Mouse (Mus musculus): Measurements from ENCODE around the gene Pibf1. TPM values are rescaled to one million over a fixed set of nuclear protein-coding genes. Genes with fewer than 3 reads are reported as not detected.

Pibf1 gene
- polyA plus RNA-seq, 1 experiment from 2014 or later: 17.2 TPM

GRCm38 (mm10) chr14:99266749-99267148, 167.5 kb downstream of the Pibf1 start:
- WGBS: 51% methylated on average over 5 of the region's 5 CpGs
- Histone ChIP-seq H3K4me2 (ENCODE audit: low read length) (no peak overlapping the region), H3K36me3 (ENCODE audit: control insufficient read depth, insufficient read depth, low read length) (no peaks in the 10 kb centered on the region), H3K4me1 (ENCODE audit: control insufficient read depth, insufficient read depth, low read length) (no peaks in the 10 kb centered on the region), H3K4me3 (ENCODE audit: low read depth, low read length) (no peak overlapping the region), H3K9ac (ENCODE audit: low read depth, low read length) (no peak overlapping the region), H3K9me3 (replicated peaks; ENCODE audit: control insufficient read depth, low read length, poor library complexity, severe bottlenecking) (0 out of 2 replicates have a peak, but pooled peaks cover 2% of the 10 kb centered on the region), H3K27ac (ENCODE audit: low read length) (no peak overlapping the region), H3K27me3 (ENCODE audit: control insufficient read depth, insufficient read depth, low read depth, low read length) (no peaks in the 10 kb centered on the region)
- no peak for ATAC-seq

GRCm38 (mm10) chr14:99274056-99274455, 174.8 kb downstream of the Pibf1 start:
- H3K27ac ChIP-seq (ENCODE audit: low read length): no peak overlapping the region
- H3K4me1 ChIP-seq (ENCODE audit: control insufficient read depth, insufficient read depth, low read length): no peaks in the 10 kb centered on the region
- no peak for ATAC-seq
- H3K27me3 ChIP-seq (ENCODE audit: control insufficient read depth, insufficient read depth, low read depth, low read length): no peaks in the 10 kb centered on the region
- H3K9ac ChIP-seq (ENCODE audit: low read depth, low read length): no peak overlapping the region
- H3K9me3 ChIP-seq (replicated peaks; ENCODE audit: control insufficient read depth, low read length, poor library complexity, severe bottlenecking): no peaks in the 10 kb centered on the region
- no peaks in the 10 kb centered on the region for H3K36me3 ChIP-seq (ENCODE audit: control insufficient read depth, insufficient read depth, low read length)
- H3K4me3 ChIP-seq (ENCODE audit: low read depth, low read length): no peak overlapping the region
- no peak overlapping the region for H3K4me2 ChIP-seq (ENCODE audit: low read length)
- WGBS: 76% methylated on average over 2 of the region's 2 CpGs

DNA sequence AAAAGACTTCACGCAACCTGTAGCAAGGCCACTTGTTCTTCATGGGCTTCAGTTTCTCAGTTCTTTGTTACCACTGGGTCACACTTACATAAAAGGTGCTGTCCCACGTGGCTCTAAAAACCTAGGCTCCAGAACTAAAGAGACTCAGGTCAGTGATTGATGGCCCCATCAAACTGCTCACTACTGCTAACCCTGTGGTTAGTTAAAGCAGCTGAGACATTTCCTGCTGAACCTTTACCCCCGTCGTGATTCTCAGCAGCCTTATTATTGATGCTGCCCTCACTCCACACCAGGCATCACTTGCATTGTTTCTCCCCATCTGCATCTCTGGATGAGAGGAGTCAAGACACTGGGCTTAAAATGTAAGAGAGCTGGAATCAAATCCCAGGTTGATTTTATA, 176.6 kb downstream of the Pibf1 start:
- Histone ChIP-seq H3K4me3 (ENCODE audit: low read depth, low read length) (no peak overlapping the region), H3K9me3 (replicated peaks; ENCODE audit: control insufficient read depth, low read length, poor library complexity, severe bottlenecking) (no peaks in the 10 kb centered on the region), H3K4me1 (ENCODE audit: control insufficient read depth, insufficient read depth, low read length) (no peaks in the 10 kb centered on the region), H3K36me3 (ENCODE audit: control insufficient read depth, insufficient read depth, low read length) (no peaks in the 10 kb centered on the region), H3K27ac (ENCODE audit: low read length) (no peak overlapping the region), H3K27me3 (ENCODE audit: control insufficient read depth, insufficient read depth, low read depth, low read length) (no peaks in the 10 kb centered on the region; the same call in 1 of the 2 replicates), H3K4me2 (ENCODE audit: low read length) (no peak overlapping the region), H3K9ac (ENCODE audit: low read depth, low read length) (no peak overlapping the region)
- WGBS: 50% methylated on average over 4 of the region's 4 CpGs
- no peak for ATAC-seq

DNA sequence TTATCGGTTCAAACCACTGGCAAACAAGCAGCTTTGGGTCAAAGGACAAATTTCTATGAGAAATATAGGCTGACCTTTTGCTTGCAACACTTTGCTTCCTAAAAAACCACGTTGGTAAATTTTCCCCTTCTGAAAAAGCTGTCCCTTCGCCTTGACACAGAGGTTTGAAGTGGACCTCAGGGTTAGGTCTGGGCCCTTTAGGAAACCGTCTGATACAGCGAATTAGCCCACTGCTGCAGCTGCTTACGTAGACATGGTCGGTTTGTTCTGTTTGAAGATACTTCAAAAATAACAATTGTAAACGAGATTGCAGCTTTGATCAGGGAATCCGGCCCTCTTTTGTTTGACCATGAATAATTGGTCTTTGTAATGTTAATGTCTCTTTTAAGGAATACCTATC, 179.1 kb downstream of the Pibf1 start:
- Histone ChIP-seq H3K9me3 (replicated peaks; ENCODE audit: control insufficient read depth, low read length, poor library complexity, severe bottlenecking) (no peaks in the 10 kb centered on the region), H3K4me3 (ENCODE audit: low read depth, low read length) (no peak overlapping the region), H3K36me3 (ENCODE audit: control insufficient read depth, insufficient read depth, low read length) (no peaks in the 10 kb centered on the region), H3K4me2 (ENCODE audit: low read length) (no peak overlapping the region), H3K4me1 (ENCODE audit: control insufficient read depth, insufficient read depth, low read length) (no peaks in the 10 kb centered on the region), H3K9ac (ENCODE audit: low read depth, low read length) (no peak overlapping the region), H3K27ac (ENCODE audit: low read length) (no peak overlapping the region), H3K27me3 (ENCODE audit: control insufficient read depth, insufficient read depth, low read depth, low read length) (no peaks in the 10 kb centered on the region; the same call in 1 of the 2 replicates)
- 12% methylated on average over 9 of the region's 9 CpGs for WGBS
- no peak for ATAC-seq

GRCm38 (mm10) chr14:99278763-99279486, 179.7 kb downstream of the Pibf1 start:
- no peak overlapping the region for H3K27ac ChIP-seq (ENCODE audit: low read length)
- H3K4me1 ChIP-seq (ENCODE audit: control insufficient read depth, insufficient read depth, low read length): no peaks in the 10 kb centered on the region
- no peak overlapping the region for H3K9ac ChIP-seq (ENCODE audit: low read depth, low read length)
- no peaks in the 10 kb centered on the region; the same call in 1 of the 2 replicates for H3K27me3 ChIP-seq (ENCODE audit: control insufficient read depth, insufficient read depth, low read depth, low read length)
- H3K4me2 ChIP-seq (ENCODE audit: low read length): no peak overlapping the region
- ATAC-seq: no peak
- H3K36me3 ChIP-seq (ENCODE audit: control insufficient read depth, insufficient read depth, low read length): no peaks in the 10 kb centered on the region
- WGBS: 38% methylated on average over 12 of the region's 12 CpGs
- H3K4me3 ChIP-seq (ENCODE audit: low read depth, low read length): no peak overlapping the region
- no peaks in the 10 kb centered on the region for H3K9me3 ChIP-seq (replicated peaks; ENCODE audit: control insufficient read depth, low read length, poor library complexity, severe bottlenecking)

DNA sequence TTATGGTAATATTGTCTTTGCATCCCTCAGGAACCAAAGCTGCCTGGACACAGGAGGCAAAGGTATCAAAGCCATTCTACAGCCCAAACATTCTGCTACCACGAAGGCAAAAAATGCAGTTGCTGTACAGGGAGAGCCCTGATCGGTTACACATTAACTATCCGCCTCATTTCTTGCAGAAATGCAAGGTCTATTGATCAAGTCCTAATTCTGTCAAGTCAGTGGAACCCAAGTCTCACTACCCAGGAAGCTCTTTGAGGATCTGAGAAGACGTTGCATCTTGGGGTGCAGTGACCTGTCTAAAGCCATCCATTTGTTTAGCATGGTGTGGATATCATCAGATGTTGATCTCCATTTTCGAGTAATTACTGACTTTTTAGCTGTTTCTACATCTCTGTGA, 181.2 kb downstream of the Pibf1 start:
- 87% methylated on average over 5 of the region's 5 CpGs for WGBS
- no peak overlapping the region for H3K27ac ChIP-seq (ENCODE audit: low read length)
- H3K4me1 ChIP-seq (ENCODE audit: control insufficient read depth, insufficient read depth, low read length): no peaks in the 10 kb centered on the region

DNA sequence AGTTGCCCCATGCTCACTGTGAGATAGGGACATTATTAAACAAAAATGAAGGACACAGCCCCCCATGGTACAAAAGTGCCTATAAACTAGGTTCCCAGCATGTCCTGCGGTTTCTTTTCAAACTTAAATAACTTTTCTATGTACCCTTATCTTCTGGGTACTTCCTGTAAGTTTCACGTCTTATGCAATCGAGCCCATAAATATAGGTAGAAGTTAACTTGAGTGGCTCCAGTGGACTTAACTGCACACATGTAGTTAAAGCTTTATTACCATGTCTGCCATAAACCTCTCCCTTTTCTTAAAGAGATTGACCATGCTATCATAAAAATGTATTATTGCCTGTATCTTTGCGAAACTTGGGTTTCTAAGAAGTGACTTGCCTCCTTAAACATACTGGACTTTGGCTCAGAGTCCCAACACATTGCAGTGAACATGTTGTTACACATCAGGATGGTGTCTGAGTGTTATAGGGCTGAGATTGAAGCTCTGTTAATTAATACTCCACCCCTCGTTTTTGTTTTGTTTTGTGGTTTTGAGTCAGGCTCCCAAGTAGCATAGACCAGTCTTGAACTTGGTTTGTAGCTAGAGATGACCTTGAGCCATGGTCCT, 181.7 kb downstream of the Pibf1 start:
- no peak overlapping the region for H3K4me3 ChIP-seq (ENCODE audit: low read depth, low read length)
- H3K9me3 ChIP-seq (replicated peaks; ENCODE audit: control insufficient read depth, low read length, poor library complexity, severe bottlenecking): no peaks in the 10 kb centered on the region
- no peak overlapping the region for H3K4me2 ChIP-seq (ENCODE audit: low read length)
- ATAC-seq: no peak
- H3K27ac ChIP-seq (ENCODE audit: low read length): no peak overlapping the region
- H3K27me3 ChIP-seq (ENCODE audit: control insufficient read depth, insufficient read depth, low read depth, low read length): no peaks in the 10 kb centered on the region; the same call in 1 of the 2 replicates
- H3K36me3 ChIP-seq (ENCODE audit: control insufficient read depth, insufficient read depth, low read length): no peaks in the 10 kb centered on the region
- no peaks in the 10 kb centered on the region for H3K4me1 ChIP-seq (ENCODE audit: control insufficient read depth, insufficient read depth, low read length)
- H3K9ac ChIP-seq (ENCODE audit: low read depth, low read length): no peak overlapping the region
- WGBS: 89% methylated on average over 5 of the region's 5 CpGs

More for the DNA sequence above, 181.2 kb downstream of the Pibf1 start:
- no peaks in the 10 kb centered on the region; the same call in 1 of the 2 replicates for H3K27me3 ChIP-seq (ENCODE audit: control insufficient read depth, insufficient read depth, low read depth, low read length)
- no peak for ATAC-seq
- H3K4me3 ChIP-seq (ENCODE audit: low read depth, low read length): no peak overlapping the region
- H3K9ac ChIP-seq (ENCODE audit: low read depth, low read length): no peak overlapping the region
- no peaks in the 10 kb centered on the region for H3K36me3 ChIP-seq (ENCODE audit: control insufficient read depth, insufficient read depth, low read length)
- no peaks in the 10 kb centered on the region for H3K9me3 ChIP-seq (replicated peaks; ENCODE audit: control insufficient read depth, low read length, poor library complexity, severe bottlenecking)
- H3K4me2 ChIP-seq (ENCODE audit: low read length): no peak overlapping the region

DNA sequence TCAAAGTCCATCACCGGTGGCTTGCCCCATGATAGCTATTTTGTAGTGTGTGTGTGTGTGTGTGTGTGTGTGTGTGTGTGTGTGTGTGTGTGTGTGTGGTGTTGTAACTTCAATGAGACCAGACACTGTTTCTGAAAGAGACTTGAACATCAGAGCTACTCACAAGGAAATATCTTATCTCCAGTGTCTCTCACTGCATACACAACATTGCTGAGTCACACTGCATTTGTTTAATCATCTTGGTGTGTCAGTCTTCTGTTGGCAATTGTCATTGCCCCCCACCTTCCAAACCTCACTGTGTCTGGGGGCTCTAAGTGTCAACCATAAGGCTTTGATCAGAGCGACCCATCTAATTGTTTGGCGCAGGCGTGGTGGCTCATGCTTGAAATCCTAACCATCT, 186.3 kb downstream of the Pibf1 start:
- Histone ChIP-seq H3K27me3 (ENCODE audit: control insufficient read depth, insufficient read depth, low read depth, low read length) (no peaks in the 10 kb centered on the region; the same call in 1 of the 2 replicates), H3K9me3 (replicated peaks; ENCODE audit: control insufficient read depth, low read length, poor library complexity, severe bottlenecking) (no peaks in the 10 kb centered on the region), H3K4me2 (ENCODE audit: low read length) (no peak overlapping the region), H3K27ac (ENCODE audit: low read length) (no peak overlapping the region), H3K36me3 (ENCODE audit: control insufficient read depth, insufficient read depth, low read length) (no peaks in the 10 kb centered on the region), H3K4me1 (ENCODE audit: control insufficient read depth, insufficient read depth, low read length) (no peaks in the 10 kb centered on the region), H3K9ac (ENCODE audit: low read depth, low read length) (no peak overlapping the region), H3K4me3 (ENCODE audit: low read depth, low read length) (no peak overlapping the region)
- ATAC-seq: no peak
- WGBS: 93% methylated on average over 4 of the region's 4 CpGs

- peaks cover 3% of the 10 kb centered on the region for H3K27me3 ChIP-seq (ENCODE audit: control insufficient read depth, insufficient read depth, low read depth, low read length)
- no peaks in the 10 kb centered on the region for H3K4me1 ChIP-seq (ENCODE audit: control insufficient read depth, insufficient read depth, low read length)
- no peak overlapping the region for H3K4me3 ChIP-seq (ENCODE audit: low read depth, low read length)
- H3K9ac ChIP-seq (ENCODE audit: low read depth, low read length): no peak overlapping the region
- H3K36me3 ChIP-seq (ENCODE audit: control insufficient read depth, insufficient read depth, low read length): no peaks in the 10 kb centered on the region
- no peak for ATAC-seq
- H3K4me2 ChIP-seq (ENCODE audit: low read length): no peak overlapping the region
- WGBS: 97% methylated on average over 5 of the region's 5 CpGs
- H3K9me3 ChIP-seq (replicated peaks; ENCODE audit: control insufficient read depth, low read length, poor library complexity, severe bottlenecking): no peaks in the 10 kb centered on the region
- no peak overlapping the region for H3K27ac ChIP-seq (ENCODE audit: low read length)
These were observed 193.0 kb downstream of the Pibf1 start for GRCm38 (mm10) chr14:99292176-99292575.
